Mouse (Mus musculus) left cerebral cortex, adult 2 months (tissue): ENCODE measurements at regions not wholly inside any gene's neighbourhood (a gene's known extent, or its start where the extent isn't known, plus 50 kb on each side); places are given as distances from the start of the nearest gene placed in this dataset.
"Not testable (repeated sequence)": the region's sequence is repeated elsewhere in the genome, so short reads cannot be mapped to it uniquely, and the experiment has no call there.

ENCODE experiments used
- DNase-seq, 2 experiments: peaks; one replicate each; pipeline ENCODE4 v3.0.0; 2021 to 2022; ENCODE audit warnings: low spot score in 2 of 2, mixed read lengths in 1 of 2; ENCODE audit errors: extremely low spot score in 1 of 2
- H3K27ac ChIP-seq: fragments of 200-600 bp; 2 replicates; pipeline ENCODE4 v1.8.1; 2022
- H3K4me3 ChIP-seq: fragments of 200-600 bp; 2 replicates; pipeline ENCODE4 v1.8.1; 2022
- CTCF ChIP-seq: fragments of 200-600 bp; IDR thresholded peaks from 2 replicates; pipeline ENCODE4 v1.8.1; 2022; ENCODE audit warnings: antibody characterized with exemption, mild to moderate bottlenecking, moderate library complexity
- intact Hi-C: fragments of 180-260 bp; cut with DNase I; formaldehyde crosslinking; loops from one replicate; pipeline ENCODE4 v1.15.1; 2025

DNA sequence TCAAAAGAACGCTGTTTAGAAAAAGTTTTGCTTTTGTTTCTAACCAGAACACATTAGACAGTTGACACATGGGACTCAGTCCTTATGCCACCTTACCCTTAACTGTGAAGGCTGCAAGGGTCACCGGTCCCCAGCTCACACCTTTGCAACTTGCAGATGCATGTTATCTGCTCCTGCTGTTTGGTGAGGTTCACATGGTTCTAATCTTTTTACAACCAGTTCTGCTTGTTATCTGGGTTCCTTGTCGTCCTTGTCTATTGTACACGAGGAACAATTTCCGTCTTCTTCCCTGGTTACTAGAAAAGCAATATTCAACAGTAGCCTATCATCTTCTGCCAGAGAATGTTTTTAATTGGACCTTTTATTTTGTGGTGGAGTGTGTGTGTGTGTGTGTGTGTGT, 200.8 kb downstream of the Gm21738 start:
- DNase-seq, H3K27ac ChIP-seq, intact Hi-C loops, H3K4me3 ChIP-seq: not testable (repeated sequence)

- TF ChIP-seq CTCF, result no peak
- intact Hi-C loops, result loop anchor here (10.0 kb wide), 1 partner anchor 214 kb away; no protein-coding TSS in a partner anchor
- no peak for DNase-seq
- H3K27ac ChIP-seq, result no peak overlapping the region
- H3K4me3 ChIP-seq, result no peak overlapping the region
Observed at GRCm38 (mm10) chr14:19208507-19208906, 210.2 kb downstream of the Gm21738 start.

GRCm38 (mm10) chr14:19180203-19180602, 238.5 kb downstream of the Gm21738 start:
- H3K27ac ChIP-seq, intact Hi-C loops, DNase-seq, H3K4me3 ChIP-seq: not testable (repeated sequence)

DNA sequence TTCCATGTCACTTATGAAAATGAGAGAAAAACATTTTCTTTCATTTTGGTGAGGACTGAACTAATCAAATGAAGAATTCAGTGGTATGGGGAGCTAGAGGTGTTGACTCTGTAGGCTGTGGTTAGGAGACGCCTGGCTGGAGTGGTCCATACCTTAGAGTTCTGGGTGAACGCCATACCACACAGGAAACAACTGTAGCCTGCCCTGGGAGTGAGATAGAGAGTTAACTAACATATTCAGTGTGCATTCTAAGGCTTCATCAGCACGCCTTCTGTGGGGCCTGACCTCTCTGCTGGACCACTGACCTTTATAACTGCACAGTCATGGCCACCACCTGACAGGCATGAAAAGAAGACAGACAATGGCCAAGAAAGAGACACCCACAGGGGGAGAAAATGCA, 240.7 kb downstream of the Gm21738 start:
- H3K4me3 ChIP-seq, DNase-seq, intact Hi-C loops, H3K27ac ChIP-seq: not testable (repeated sequence)

GRCm38 (mm10) chr14:19175288-19175687, 243.4 kb downstream of the Gm21738 start:
- peak; percentile 36 for TF ChIP-seq CTCF
- intact Hi-C loops, result no loop called here
- Histone ChIP-seq H3K27ac (no peak overlapping the region), H3K4me3 (no peak overlapping the region)
- no peak for DNase-seq

- intact Hi-C loops, DNase-seq, H3K4me3 ChIP-seq, H3K27ac ChIP-seq: not testable (repeated sequence)
Observed at GRCm38 (mm10) chr14:19170300-19171022, 248.3 kb downstream of the Gm21738 start.

DNA sequence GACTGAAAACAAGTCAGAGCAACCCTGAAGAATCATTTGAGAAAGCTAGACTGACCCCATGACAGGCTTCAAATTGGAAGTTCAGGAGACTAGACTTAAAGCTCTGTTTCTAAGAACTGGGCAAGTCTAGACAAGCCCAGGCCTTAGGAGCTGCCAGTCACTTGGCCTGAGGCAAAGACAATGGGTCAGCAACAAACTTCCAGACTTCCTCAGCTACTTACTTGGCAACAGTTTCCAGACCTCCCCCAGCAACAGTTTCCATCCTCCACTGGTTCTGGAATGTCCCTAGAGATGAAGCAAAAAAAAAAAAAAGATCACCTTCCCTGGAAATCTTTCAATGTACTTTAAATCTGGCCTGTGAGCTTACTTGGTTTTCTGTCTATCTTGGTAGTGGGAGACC, 251.9 kb downstream of the Gm21738 start:
- Histone ChIP-seq H3K4me3 (no peak overlapping the region), H3K27ac (no peak overlapping the region)
- no peak for TF ChIP-seq CTCF
- DNase-seq, result no peak
- intact Hi-C loops, result no loop called here

GRCm38 (mm10) chr14:19139875-19140274, 245.8 kb upstream of the Ube2e2 start:
- intact Hi-C loops, result not testable (repeated sequence)

GRCm38 (mm10) chr14:19131532-19131931, 237.5 kb upstream of the Ube2e2 start:
- intact Hi-C loops, result no loop called here
- no peak for DNase-seq
- Histone ChIP-seq H3K4me3 (no peak overlapping the region), H3K27ac (no peak overlapping the region)
- no peak for TF ChIP-seq CTCF

More at GRCm38 (mm10) chr14:19139875-19140274, 245.8 kb upstream of the Ube2e2 start:
- H3K4me3 ChIP-seq, H3K27ac ChIP-seq, DNase-seq: not testable (repeated sequence)
